Mouse (Mus musculus) NIH3T3 (cell line): ENCODE measurements around the gene Knl1.
A peak's percentile ranks its signal among the peaks of the same experiment; 100 is the strongest.

Source experiments
- DNase-seq: peaks from one replicate; pipeline ENCODE4 v3.0.0-alpha.2; 2012; ENCODE audit warnings: low read depth

Knl1 gene

DNA sequence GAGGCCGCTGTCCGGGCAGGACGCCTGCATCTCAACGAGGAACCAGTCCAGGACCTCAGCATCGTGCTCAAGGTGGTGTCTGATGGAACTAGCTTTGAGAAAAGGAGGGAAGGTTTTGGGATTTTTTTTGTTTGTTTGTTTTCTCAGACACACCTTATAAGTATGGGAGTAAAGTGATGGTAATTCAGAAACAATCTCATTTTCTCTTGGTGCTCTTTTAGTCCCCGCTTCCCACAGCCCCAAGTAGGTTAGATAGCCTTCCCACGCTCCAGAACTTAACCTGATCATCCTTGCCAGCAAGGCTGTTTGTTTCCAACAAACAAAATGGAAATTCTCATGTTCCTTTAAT lies 11.5 kb upstream of the Knl1 start:
- no peak for DNase-seq

DNA sequence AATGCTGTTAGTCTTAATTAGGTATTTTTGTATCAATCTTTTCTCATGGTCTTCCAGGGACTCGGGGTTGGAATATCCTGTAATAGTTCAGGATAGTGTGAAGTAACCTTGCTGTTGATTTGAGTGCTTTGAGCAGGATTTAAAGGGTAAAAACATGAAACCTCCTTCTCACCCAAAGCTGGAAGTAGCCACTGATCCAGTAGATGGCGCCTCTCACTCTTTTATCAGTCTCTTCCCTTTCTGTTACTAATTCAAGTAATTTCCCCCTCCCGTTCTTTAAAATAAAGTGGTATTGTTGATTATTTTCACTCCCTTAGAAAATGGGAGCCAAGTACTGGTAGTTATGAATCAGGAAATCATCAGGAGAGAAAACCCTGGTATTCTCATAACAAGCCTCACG lies 6.0 kb upstream of the Knl1 start:
- DNase-seq: peak; percentile 79

DNA sequence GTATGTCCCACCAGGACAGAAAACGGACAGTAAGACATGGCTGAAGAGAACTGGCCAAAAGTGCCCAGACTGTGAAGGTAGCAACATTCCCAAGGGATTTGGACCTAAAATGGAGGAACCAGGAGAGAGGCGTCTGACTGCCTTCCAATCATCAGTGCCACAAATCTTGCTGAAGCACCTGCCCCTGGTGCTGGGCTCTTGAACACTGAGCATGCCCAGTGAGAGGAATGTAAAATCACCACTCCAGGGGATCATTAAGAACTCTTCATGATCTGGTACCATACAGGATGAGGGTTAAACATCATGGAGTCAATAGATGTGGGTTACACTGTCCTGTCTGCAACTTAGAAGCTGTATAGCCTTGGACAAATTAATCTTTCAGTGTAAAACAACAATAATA lies 1.8 kb upstream of the Knl1 start:
- DNase-seq: no peak

DNA sequence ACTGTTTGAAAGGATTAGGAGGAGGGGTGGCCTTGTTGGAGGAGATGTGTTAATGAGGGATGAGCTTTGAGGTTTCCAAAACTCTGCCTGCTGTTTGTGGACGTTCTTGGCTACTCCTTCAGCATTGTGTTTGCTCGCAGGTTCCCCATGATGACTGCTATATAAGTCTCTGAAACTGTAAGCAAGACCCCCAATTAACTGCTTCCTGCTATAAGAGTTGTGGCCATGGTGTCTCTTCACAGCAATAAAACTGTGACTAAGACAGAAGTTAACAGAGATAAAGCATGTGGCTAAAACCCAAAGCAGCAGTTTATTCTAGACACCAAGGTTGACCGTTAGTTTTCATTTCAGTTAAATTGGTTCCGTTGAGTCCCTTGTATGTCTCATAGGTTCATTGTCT lies 930 bp downstream of the Knl1 start:
- DNase-seq: no peak

DNA sequence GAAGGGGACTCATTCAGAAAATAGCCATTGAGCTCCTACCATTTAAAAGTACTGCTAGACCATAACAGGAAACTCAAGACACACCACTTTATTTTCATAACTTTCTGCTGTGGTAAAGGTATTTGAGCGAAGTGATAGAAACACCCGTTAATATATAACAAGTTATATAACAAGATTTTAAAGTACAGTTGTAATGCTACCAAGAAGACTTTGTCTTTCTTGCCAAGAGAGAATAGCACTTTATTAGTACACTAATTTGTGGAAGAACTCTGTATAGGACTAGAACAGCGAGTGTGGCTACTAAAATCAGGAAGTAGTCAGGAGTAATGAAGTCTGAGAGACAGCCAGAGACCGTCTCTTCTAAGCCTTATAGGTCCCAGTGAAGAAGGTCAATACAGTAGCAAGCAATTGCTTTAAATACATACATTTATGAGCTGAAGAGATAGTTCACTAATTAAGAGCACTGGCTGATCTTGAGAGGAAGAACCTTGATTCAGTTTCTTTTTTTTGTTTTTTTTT lies 3.3 kb downstream of the Knl1 start:
- DNase-seq: no peak

DNA sequence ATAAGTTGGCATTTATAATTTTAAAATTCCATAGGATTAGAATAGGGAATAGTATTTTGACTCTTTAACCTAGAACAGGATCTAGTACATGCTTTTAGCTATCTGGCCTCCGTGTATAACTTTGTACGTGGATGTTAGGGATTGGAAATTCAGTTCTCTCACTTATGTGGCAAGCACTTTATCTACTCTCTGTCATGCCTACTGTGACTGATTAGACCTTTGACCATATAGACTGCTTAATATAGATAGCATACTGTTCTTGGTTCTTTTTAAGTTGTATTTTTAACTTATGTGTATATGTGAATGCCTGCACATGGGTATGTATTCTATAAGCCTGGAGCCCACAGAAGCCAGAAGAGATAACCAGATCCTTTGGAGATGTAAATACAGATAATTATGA lies 13.2 kb downstream of the Knl1 start:
- no peak for DNase-seq

DNA sequence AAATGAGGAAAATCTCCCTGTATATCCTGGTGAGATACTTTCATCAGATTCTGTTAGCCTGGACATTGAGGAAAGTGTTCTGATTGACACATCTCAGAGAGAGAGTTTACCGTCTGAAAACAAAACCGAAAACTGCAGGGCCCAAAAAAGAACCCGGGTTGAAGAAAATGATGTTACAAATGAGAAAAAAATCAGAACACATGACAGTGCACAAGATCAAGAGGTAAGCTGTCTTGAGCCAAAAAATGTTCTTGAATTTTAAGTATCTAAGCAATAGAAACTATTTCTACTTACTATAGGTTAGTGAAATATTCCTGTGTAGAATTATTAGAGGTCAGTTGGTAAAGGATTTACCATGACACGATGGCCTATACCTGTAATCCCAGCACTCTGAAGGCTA lies 25.5 kb downstream of the Knl1 start:
- no peak for DNase-seq

DNA sequence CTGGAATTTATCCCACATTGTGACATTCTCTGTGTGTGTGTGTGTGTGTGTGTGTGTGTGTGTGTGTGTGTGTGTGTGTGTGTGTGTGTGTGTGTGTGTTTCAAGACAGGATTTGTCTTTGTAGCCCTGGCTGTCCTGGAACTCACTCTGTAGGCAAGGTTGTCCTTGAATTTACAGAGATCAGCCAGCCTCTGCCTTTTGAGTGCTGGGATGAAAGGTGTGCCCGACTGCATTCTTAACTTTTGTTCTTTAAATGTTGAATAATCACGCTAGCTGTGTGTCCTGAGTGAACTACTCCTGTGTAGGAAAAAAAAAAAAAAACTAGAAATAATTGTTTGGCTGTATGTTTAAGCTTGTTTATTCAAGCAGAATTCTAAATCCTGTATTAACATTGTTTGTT lies 39.2 kb downstream of the Knl1 start:
- no peak for DNase-seq

DNA sequence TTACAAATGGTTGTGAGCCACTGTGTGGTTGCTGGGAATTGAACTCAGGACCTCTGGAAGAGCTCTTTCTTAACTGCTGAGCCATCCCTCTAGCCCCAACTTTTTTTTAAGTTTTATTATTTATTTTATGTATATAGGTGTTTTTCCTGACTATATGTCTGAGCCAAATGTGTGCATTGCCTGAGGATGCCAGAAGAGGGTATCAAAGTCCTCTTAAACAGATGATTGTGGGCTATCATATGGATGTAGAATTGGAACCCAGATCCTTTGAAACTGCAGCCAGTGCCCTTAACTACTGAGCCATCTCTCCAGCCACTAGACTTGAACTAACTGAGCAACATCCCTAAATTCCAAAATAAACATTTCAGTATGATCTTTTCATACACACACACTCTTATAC lies 54.6 kb downstream of the Knl1 start:
- DNase-seq: peak; percentile 69

DNA sequence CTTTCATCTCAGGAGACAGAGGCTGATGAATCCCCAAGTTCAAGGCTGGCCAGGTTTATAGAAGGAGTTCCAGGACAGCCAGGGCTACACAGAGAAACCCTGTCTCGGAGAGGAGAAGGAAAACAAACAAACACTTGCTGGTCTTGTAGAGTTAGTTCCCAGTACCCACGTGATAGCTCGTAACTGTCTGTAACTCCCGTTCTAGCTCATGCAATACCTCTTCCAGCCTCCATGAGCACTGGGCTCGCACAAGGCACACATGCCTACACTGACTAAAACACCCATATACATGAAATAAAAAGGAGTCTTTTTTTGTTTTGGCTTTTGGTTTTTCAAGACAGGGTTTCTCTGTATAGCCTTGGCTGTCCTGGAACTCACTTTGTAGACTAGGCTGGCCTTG lies 59.7 kb downstream of the Knl1 start:
- DNase-seq: no peak

DNA sequence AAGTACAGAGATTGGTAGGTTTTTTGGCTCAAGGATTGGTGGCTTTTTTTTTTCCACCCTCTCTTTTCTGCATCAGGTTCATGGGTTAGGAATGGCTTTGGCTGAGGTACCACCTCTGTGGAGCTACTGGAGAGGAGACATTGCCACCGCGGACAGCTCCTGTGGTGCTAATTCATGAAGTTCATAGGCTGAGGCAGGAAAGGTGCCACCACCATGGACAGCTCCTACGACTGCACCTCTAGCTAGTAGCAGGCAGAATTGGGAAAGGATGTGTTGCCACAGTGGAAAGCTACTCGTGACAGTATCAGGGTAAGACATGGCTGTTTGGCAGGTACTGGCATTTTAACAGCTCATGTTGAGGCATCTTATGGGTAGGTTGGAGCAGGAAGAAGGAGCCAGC lies 61.6 kb downstream of the Knl1 start:
- DNase-seq: peak; percentile 41

DNA sequence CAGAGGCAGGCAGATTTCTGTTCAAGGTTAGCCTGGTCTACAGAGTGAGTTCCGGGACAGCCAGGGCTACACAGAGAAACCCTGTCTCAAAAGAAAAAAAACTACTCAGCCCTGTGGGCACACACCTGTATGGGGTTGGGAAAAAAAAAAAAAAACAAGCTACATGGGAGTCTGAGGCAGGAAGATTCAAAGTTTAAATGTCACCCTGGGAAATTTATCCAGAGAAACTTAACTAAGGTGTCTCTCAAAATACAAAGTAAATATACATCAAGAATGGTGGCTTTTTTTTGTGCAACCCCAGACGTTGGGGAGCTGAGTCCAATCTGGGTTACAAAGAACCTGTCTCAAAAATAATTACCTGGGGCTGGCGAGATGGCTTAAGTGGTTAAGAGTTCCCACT lies 64.1 kb downstream of the Knl1 start:
- DNase-seq: no peak

DNA sequence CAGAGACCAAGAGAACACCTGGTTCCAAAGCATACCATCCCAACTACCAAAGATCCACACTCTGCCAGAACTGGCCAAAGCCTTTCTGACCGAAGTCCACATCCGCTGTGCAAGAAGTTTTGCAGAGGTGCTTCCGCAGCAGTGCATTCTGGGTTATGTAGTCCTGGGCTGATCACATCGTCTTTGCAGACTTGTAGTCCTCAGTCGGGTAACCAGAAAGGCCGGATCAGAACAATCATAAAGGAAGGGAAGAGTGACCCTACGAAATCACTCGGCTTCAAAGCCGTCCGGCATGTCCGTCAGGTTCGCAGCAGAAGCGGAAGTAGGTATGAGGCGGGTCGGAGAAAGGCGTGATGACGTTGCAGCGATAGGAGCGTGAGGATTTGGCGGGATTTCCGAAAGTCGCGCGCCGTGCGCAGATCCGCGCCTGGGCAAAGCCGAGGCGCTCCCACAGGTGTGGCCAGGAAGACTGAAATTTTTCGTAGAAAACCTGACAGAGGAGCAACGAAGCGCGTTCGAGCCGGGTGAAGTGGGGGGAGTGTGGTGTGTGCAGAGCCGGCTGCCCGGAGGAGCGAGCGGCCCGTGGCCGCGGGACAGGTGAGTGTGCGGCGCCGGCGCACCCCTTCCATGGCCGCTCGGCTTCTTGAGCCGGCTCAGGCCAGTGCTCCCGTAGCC lies 65.7 kb downstream of the Knl1 start, which contains the start of gene Rad51:
TSS of gene Rad51 (plus strand) at position 356 of the 675 bp plus-strand sequence.
- peak; percentile 90 for DNase-seq

DNA sequence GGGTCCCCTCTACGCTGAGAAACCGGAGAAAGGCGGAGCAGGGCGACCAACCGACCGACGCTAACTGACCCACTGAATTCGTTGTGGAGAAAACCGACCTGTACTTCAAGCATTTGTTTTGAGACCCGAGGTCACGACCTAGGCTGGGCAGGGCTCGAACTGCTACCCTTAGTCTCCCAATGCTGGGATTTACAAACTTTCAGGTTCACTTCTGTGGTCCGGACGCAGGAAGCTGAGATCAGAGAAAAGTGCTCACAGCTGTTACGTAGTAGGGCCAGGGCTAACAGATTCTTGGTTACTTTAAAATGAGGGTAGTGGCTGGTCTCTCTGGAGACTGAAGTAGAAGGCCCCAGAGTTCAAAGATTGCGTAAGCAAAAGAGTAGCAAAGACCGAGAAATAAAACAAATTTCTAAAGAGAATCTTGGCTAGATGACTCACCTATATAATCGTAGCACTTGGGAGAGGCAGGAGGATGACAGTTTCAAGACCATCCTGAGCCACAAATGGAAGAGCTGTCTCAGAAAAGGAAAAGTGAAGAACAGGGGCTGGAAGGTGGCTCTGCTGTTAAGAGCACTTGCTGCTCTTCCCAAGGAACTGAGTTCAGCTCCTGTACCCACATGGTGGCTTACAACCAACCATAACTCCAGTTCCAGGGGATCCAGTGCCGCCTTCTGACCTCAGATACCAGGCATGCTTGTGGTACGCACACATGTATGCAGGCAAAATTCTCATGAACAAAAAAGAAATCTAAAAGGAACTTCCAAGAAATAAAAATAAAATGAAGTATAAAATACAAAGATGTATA lies 66.4 kb downstream of the Knl1 start:
- DNase-seq: peak; percentile 16

DNA sequence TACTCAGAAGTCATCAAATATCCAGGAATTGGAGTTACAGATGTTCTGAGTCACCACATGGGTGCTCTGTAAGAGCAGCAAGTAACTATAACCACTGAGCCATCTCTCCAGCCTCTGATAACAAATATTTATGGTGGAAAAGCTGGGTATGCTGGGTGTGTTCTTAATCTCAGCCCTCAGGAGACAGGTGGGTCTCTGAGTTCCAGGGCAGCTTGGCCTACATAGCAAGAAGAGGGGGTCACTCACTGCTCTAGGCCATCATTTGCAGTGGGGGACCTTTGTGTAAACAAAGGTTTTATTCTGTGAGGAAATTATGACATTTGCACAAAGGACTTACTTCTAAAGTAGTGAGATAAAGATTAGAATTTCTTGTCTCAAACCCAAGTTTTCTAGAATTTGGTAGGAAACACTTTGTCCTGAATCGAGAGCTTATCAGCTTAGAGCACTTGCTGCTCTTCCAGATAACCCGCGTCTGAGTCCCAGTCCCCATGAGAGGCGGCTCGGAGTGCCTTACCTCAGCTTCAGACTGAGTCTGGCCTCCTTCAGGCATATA lies 89.5 kb downstream of the Knl1 start:
- DNase-seq: no peak

DNA sequence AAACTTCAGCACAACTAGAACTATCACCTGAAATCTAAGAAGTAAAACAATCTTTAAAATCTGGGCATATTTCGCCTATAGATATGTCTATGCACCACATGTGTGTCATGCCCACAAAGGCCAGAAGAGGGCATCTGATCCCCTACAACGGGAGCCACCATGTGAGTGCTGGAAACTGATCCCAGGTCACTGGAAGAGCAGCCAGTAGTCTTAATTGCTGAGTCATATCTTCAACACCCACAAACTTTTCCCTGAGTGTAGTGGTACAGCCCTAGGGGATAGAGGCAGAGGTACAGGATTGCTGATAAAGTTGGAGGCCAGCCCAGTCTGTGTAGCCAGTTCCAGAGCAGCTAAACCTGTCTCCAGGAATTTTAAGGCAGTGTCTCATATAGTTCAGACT lies 98.3 kb downstream of the Knl1 start:
- DNase-seq: peak; percentile 52

DNA sequence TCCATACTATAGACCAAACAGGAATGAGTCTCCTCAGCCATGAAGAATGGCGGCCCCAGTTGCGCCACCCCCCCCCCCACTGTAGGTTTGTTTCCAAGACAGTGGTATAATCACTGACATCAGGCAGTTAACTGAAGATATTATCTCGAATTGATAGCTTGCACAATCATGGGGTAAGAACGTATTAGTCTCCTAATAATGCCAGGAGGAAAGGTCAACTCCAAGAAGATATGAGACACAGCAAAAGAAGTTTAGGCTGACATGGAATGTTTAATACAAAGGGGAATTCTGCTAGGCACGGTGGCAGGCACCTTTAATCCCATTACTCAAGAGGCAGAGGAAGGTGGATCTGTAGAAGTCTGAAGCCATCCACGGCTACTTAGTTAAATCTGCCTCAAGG lies 99.5 kb downstream of the Knl1 start:
- no peak for DNase-seq

DNA sequence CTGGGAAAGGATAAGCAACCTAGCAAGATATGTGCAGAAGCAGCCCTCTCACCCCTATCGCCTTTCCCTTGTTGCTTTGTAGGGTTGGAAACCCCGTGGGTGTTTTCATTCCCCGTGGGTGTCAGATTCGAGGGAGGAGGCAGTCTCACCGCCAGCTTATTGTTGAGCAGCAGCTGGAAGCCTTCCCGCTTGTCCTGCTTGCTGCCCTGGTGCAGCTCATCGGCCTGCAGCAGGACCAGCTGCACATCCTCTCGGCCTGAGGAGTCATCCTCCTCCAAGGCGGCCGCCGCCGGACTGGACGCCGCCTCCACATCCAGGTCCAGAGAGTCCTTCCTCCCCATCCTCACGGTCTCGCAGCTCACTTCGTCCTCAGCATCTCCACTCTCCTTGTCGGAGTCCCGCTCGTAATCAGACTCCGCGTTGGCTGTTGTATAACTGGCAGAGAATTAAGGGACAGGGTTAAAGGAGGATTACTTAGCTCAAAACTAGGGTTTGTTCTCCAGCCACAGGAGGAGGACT lies 100.3 kb downstream of the Knl1 start:
- DNase-seq: no peak

DNA sequence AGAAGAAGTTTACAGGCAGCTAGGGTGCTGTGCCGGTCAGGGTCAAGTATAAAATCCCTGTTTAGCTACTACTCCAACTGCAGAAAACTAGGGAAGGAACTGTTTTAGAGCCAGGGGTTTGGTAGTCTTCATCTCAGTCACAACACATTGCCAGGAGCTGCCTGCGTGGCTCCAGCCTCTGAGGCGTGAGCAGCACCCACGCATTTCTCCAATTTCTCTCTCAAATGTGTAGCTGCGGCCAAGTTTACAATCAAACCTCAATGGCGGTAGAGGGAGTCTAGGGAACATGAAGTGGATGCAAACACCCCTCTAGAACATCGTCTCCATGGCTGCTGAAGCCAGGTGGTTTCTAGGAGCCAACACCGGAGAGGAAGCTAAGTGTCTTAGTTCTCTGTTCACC lies 100.9 kb downstream of the Knl1 start:
- no peak for DNase-seq

DNA sequence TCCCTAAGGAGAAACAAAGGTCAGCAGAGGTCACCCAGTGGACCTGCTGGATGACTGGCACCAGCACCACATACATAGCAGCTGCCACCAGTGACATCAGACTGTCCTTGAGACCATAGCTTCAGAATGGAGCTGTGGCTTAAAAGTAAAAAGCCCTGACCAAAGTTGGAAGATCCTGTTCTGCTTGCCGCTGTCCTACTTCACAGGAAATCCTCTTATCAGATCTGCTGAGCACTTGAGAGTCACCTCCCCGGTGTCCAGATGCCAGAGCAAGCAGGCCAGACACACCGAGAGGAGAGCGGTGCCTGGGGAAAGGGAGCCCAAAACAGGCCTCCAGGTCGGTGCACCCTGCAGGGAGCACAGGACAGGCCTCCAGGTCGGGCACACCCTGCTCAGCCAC lies 105.3 kb downstream of the Knl1 start:
- no peak for DNase-seq

DNA sequence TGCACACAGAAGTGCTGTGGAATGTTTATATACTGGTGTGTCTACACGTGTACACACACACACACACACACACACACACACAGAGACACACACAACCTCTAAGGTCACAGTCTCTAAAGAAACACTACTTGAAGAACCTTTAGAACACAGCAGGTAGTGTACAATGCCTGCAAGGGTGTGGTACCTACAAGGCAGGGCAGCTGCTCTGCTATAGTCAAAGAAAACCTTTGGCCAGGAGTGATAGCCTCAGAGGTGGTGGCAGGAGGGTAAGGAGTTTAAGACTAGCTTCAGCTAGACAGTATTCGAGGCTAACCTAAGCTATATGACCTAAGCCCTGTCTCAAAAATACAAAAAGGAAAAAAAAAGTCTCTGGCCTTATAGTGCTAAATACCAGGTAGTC lies 107.8 kb downstream of the Knl1 start:
- DNase-seq: no peak
